Mouse (Mus musculus) limb, embryonic 15.5 days (tissue): ENCODE results near the gene Slc25a45. TPM values are rescaled to one million over a fixed set of nuclear protein-coding genes. Genes with fewer than 3 reads are reported as not detected.
"Not testable (repeated sequence)": the region's sequence is repeated elsewhere in the genome, so short reads cannot be mapped to it uniquely, and the experiment has no call there.

Source experiments
- ATAC-seq: fragments of 200-750 bp; cut with Nextera tagmentation; 2 replicates; pipeline ENCODE4 v1.8.0; 2017; ENCODE audit warnings: low read depth, moderate TSS enrichment; ENCODE audit not compliant: insufficient number of reproducible peaks, low FRiP score, low TSS enrichment
- H3K27ac ChIP-seq: fragments of 300-500 bp; sonication (generic); 2 replicates; pipeline ENCODE4 v1.5.1; 2015; ENCODE audit warnings: moderate library complexity, mild to moderate bottlenecking, inconsistent platforms
- H3K27me3 ChIP-seq: fragments of 300-500 bp; sonication (generic); 2 replicates; pipeline ENCODE4 v1.6.1; 2015; ENCODE audit warnings: inconsistent platforms
- H3K36me3 ChIP-seq: fragments of 300-500 bp; sonication (generic); 2 replicates; pipeline ENCODE4 v1.6.1; 2015; ENCODE audit warnings: inconsistent platforms
- H3K4me1 ChIP-seq: fragments of 300-500 bp; sonication (generic); 2 replicates; pipeline ENCODE4 v1.6.1; 2015; ENCODE audit warnings: inconsistent platforms
- H3K4me2 ChIP-seq: fragments of 300-500 bp; sonication (generic); 2 replicates; pipeline ENCODE4 v1.6.1; 2015; ENCODE audit warnings: mild to moderate bottlenecking, inconsistent platforms
- H3K4me3 ChIP-seq: fragments of 300-500 bp; sonication (generic); 2 replicates; pipeline ENCODE4 v1.5.1; 2015; ENCODE audit warnings: mild to moderate bottlenecking, inconsistent platforms
- H3K9ac ChIP-seq: fragments of 300-500 bp; sonication (generic); 2 replicates; pipeline ENCODE4 v1.6.1; 2015; ENCODE audit warnings: inconsistent platforms
- H3K9me3 ChIP-seq: fragments of 300-500 bp; sonication (generic); 2 replicates; pipeline ENCODE4 v1.6.1; 2016; ENCODE audit warnings: inconsistent platforms
- WGBS: fragments of 180-500 bp; shearing (Covaris S2); methylation state at CpG from one replicate; pipeline ENCODE4 v1.1.7; 2015; 5-methylcytosine and 5-hydroxymethylcytosine counted together
- polyA plus RNA-seq: library from polyadenylated mRNA; unstranded; fragments of >200 nt; fragmentation: Nextera tagmentation; extraction: Ambion mirVana; gene quantifications from 2 replicates; pipeline ENCODE4 v1.2.1, GENCODE M21; 2015

The Slc25a45 gene
- polyA plus RNA-seq, 1 experiment from 2014 or later, result 3.4 TPM

- Histone ChIP-seq H3K4me3 (no peak overlapping the region), H3K9me3 (no peaks in the 10 kb centered on the region), H3K27me3 (no peaks in the 10 kb centered on the region), H3K4me2 (peak overlapping the region; percentile 17; the same call in 1 of the 2 replicates), H3K27ac (peak overlapping the region; percentile 67), H3K36me3 (peaks cover 42% of the 10 kb centered on the region), H3K4me1 (peaks cover 46% of the 10 kb centered on the region), H3K9ac (no peak overlapping the region)
- 8% methylated on average over 7 of the region's 7 CpGs for WGBS
- peak; percentile 64; the same call in 1 of the 2 replicates for ATAC-seq
These were observed 6.3 kb upstream of the Slc25a45 start for GRCm38 (mm10) chr19:5871273-5871672.

DNA sequence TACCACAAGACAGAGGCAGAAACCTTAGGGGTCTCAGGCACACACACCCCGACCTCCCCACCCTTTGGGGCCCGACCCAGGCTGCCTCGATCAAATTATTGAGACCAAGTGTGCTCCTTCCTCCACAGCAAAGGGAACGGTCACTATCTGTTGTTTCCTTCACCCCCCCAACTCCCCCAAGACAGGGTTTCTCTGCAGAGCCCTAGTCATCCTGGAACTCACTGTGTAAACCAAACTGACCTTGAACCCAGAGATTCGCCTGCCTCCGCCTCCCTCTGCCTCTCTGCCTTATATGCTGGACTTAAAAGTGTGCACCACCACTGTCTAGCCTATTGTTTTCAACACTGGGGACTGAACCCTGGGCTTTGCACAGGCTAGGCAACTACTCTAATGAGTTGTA is 5.9 kb upstream of the Slc25a45 start:
- 54% methylated on average over 6 of the region's 6 CpGs for WGBS
- no peak overlapping the region for H3K4me3 ChIP-seq
- no peak for ATAC-seq

DNA sequence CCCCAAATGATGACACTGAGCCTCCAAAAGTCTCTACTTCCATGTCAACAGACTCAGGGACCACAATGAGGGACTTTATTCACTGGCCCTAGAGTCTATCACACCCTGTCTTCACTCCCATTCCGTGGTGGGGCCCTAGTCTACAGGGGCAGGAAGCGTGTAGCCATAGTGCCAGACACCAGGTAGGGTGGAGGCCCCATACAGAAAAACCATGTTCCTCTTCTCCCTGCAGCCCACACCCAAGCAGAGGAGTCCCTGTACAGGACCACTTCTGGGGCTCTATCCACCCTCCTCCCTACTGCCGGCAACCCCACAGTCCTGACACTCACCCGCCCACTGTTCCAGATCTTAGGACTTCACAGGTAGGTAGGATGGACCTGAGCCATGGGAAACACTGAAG is 5.1 kb upstream of the Slc25a45 start:
- no peaks in the 10 kb centered on the region for H3K27me3 ChIP-seq
- H3K4me1 ChIP-seq, result peaks cover 48% of the 10 kb centered on the region
- H3K27ac ChIP-seq, result no peak overlapping the region
- H3K9ac ChIP-seq, result no peak overlapping the region
- H3K36me3 ChIP-seq, result peaks cover 30% of the 10 kb centered on the region
- H3K4me3 ChIP-seq, result no peak overlapping the region
- H3K4me2 ChIP-seq, result no peak overlapping the region
- no peak for ATAC-seq
- no peaks in the 10 kb centered on the region for H3K9me3 ChIP-seq
- WGBS, result 88% methylated on average over 4 of the region's 4 CpGs

More for the DNA sequence above, 5.9 kb upstream of the Slc25a45 start:
- H3K9me3 ChIP-seq, result no peaks in the 10 kb centered on the region
- no peak overlapping the region for H3K9ac ChIP-seq
- peaks cover 46% of the 10 kb centered on the region for H3K4me1 ChIP-seq
- peak overlapping the region; percentile 67 for H3K27ac ChIP-seq
- H3K27me3 ChIP-seq, result no peaks in the 10 kb centered on the region
- H3K4me2 ChIP-seq, result peak overlapping the region; percentile 17; the same call in 1 of the 2 replicates
- peaks cover 38% of the 10 kb centered on the region for H3K36me3 ChIP-seq

DNA sequence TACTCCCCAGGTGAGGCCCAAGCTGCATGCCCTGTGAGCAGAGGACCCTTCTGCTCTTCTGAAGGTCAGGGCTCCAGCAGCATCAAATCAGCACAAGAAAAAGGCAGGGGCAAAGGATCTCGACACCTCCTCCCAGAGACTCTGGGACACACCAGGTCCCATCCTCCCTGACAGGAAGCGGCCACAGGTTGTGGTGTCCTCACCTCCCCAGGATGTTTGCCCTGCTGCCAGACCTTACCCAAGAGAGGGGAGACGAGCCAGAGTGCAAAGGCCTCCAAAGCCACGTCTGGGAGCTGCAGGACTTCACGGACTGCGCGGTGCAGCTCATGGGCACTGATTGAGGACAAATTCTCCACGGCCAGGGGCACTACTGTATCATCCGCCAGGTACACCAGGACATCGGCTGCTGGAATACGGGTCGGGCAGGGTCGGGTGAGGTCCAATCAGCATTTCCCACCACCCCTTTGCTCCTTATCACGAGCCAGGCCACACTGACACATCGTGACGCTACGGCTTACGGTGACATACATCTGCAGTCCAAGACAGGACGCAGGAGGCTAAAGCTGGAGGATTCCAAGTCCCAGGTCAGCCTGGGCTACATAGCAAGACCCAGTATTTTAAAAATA is 4.6 kb upstream of the Slc25a45 start:
- H3K27me3 ChIP-seq, result no peaks in the 10 kb centered on the region
- H3K9ac ChIP-seq, result no peak overlapping the region
- H3K9me3 ChIP-seq, result no peaks in the 10 kb centered on the region
- no peak overlapping the region for H3K4me2 ChIP-seq
- no peak overlapping the region for H3K4me3 ChIP-seq
- H3K36me3 ChIP-seq, result peaks cover 24% of the 10 kb centered on the region
- no peak for ATAC-seq
- 86% methylated on average over 19 of the region's 19 CpGs for WGBS
- H3K4me1 ChIP-seq, result peaks cover 53% of the 10 kb centered on the region
- no peak overlapping the region for H3K27ac ChIP-seq

DNA sequence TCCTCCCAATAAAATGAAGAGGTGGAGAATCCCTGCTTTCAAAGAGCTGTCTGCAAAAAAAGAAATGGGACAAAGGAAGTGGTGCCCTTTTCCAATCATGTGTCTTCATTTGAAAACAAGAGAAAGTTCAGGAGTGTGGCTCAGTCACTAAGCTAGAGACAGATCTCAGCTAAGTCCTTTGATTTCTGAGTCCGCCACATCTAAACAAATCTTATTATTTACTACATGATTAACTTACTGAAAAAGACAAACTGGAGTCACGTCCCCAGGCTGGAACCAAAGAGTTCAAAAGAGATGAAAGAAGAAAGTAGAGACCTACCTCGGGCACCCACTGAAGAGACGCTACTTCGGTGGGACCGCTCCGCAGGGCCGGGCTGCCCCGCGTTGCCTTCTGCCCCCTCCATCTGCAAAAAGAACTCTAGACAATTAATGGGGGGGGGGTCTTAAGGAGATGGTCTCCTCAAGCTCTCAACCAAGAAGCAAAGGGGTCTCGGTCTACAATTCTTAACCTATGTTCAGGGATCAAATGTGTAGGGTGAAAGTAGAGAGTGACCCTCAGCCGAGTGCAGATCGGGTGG is 3.1 kb upstream of the Slc25a45 start:
- H3K27me3 ChIP-seq, result no peaks in the 10 kb centered on the region
- H3K9me3 ChIP-seq, result no peaks in the 10 kb centered on the region
- peak overlapping the region; percentile 70 for H3K4me2 ChIP-seq
- H3K4me1 ChIP-seq, result peaks cover 58% of the 10 kb centered on the region
- no peak for ATAC-seq
- H3K27ac ChIP-seq, result 0 out of 2 replicates have a peak overlapping the region, but pooled peaks have one; percentile 73
- peak overlapping the region; percentile 76 for H3K9ac ChIP-seq
- WGBS, result 8% methylated on average over 13 of the region's 13 CpGs
- peaks cover 11% of the 10 kb centered on the region for H3K36me3 ChIP-seq
- peak overlapping the region; percentile 72 for H3K4me3 ChIP-seq

DNA sequence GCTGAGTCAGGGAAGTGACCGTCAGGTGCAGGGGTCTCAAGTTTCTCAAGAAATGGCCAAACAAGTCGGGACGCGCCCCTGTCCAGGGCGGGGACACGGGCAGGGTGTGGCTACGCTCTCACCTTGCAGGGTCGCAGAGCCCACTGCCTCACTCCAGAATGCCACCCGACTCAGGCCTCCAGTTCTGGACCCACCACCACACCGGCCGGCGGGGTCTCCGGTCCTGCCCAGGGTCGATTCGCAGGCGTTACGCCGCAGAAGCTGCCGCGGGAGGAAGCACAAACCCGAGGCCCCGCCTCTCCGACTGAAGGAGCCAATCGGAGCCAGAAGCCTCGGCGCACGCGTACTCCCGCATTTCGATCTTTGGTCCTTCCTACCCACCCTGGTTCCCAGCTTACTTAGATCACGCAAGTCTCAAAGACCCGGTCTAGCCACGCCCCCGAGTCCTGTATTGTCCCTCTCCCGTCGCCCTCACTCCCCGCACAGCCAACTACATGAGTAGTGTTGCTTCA is 2.6 kb upstream of the Slc25a45 start, which contains the start of gene Frmd8:
Frmd8 (minus strand) TSS at position 306 of the 512 bp plus-strand sequence.
- Histone ChIP-seq H3K36me3 (peaks cover 6% of the 10 kb centered on the region), H3K27me3 (no peaks in the 10 kb centered on the region), H3K4me1 (peaks cover 58% of the 10 kb centered on the region), H3K9ac (peak within 1 kb of the TSS; percentile 76), H3K9me3 (no peaks in the 10 kb centered on the region), H3K27ac (peak within 1 kb of the TSS; percentile 73), H3K4me2 (peak within 1 kb of the TSS; percentile 70), H3K4me3 (peak within 1 kb of the TSS; percentile 72)
- ATAC-seq, result peak; percentile 74
- under 1% methylated on average over 37 of the region's 37 CpGs for WGBS

GRCm38 (mm10) chr19:5878362-5878722 is 734 bp downstream of the Slc25a45 start:
- ATAC-seq, result no peak
- Histone ChIP-seq H3K27me3 (no peaks in the 10 kb centered on the region), H3K27ac (peak overlapping the region; percentile 35; the same call in 1 of the 2 replicates), H3K9ac (no peak overlapping the region), H3K9me3 (no peaks in the 10 kb centered on the region), H3K4me1 (peaks cover 34% of the 10 kb centered on the region), H3K36me3 (no peaks in the 10 kb centered on the region), H3K4me3 (peak overlapping the region; percentile 13; the same call in 1 of the 2 replicates), H3K4me2 (0 out of 2 replicates have a peak overlapping the region, but pooled peaks have one; percentile 22)
- WGBS, result 67% methylated on average over 7 of the region's 7 CpGs

DNA sequence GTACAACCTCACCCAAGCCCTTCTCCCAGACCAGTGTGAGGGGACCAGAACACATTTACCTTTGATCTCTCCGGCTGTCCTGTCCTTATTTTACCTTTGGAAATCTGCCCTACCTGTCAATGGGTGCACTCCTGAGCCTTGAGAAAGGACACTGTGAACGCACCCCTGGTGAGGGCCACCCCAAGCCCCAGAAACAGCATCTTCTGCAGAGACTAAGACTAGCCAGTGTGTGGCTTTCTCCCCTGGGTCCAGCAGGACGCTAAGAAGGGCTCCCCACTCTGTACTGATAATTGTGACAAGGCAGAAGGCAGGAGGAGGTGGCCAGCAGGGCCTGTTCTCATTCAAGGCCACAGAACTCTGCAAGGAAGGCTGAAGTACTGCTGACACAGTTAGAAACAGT is 1.3 kb downstream of the Slc25a45 start:
- no peaks in the 10 kb centered on the region for H3K9me3 ChIP-seq
- no peak overlapping the region for H3K27ac ChIP-seq
- no peak overlapping the region for H3K4me2 ChIP-seq
- H3K4me3 ChIP-seq, result no peak overlapping the region
- WGBS, result 83% methylated on average over 3 of the region's 3 CpGs
- H3K27me3 ChIP-seq, result no peaks in the 10 kb centered on the region
- ATAC-seq, result no peak
- peaks cover 28% of the 10 kb centered on the region for H3K4me1 ChIP-seq
- no peaks in the 10 kb centered on the region for H3K36me3 ChIP-seq
- H3K9ac ChIP-seq, result no peak overlapping the region

DNA sequence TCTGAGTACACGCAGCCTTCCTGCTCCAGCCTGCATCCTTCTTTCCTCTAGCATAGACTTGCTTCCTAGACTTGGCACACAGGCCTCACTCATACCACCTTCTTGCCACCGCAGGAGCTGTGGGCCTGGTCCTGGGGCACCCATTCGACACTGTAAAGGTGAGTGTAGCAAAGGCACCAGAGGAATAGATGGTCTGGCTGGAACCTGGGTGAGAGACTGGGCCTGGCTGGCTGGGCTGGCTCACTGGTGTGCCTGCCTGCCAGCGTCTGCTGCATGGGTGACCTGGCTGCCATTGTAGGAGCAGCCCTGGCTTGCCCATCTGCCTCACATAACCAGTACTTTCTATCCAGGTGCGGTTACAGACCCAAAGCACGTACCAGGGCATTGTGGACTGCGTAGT is 2.1 kb downstream of the Slc25a45 start:
- H3K4me1 ChIP-seq, result peaks cover 21% of the 10 kb centered on the region
- no peak for ATAC-seq
- H3K36me3 ChIP-seq, result no peaks in the 10 kb centered on the region
- WGBS, result 95% methylated on average over 7 of the region's 7 CpGs
- no peaks in the 10 kb centered on the region for H3K27me3 ChIP-seq
- no peak overlapping the region for H3K9ac ChIP-seq
- H3K27ac ChIP-seq, result no peak overlapping the region
- H3K9me3 ChIP-seq, result no peaks in the 10 kb centered on the region
- H3K4me3 ChIP-seq, result no peak overlapping the region
- H3K4me2 ChIP-seq, result no peak overlapping the region

DNA sequence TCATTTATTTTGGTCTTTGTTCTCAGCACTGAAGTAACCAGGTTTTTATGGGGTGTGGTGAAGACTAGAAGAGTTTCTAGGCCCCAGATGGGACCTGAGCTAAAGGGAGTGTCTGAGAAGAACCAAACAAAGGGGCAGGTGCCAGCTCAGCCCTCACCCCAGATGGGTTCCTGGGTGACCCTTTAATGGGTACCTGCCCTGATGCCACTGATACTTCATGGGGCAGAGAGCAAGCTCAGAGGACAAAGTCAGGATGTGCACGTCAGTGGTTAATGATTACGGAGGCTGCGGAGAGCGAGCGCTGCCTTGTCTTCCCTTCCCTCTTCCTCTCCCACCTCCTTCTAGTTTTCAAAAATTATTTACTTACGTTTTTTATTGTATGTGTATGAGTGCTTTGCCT is 3.5 kb downstream of the Slc25a45 start:
- Histone ChIP-seq H3K36me3 (no peaks in the 10 kb centered on the region), H3K27ac (no peak overlapping the region), H3K4me2 (no peak overlapping the region), H3K4me3 (no peak overlapping the region), H3K4me1 (peaks cover 15% of the 10 kb centered on the region), H3K9ac (no peak overlapping the region), H3K27me3 (no peaks in the 10 kb centered on the region), H3K9me3 (no peaks in the 10 kb centered on the region)
- ATAC-seq, result no peak
- 97% methylated on average over 6 of the region's 6 CpGs for WGBS

DNA sequence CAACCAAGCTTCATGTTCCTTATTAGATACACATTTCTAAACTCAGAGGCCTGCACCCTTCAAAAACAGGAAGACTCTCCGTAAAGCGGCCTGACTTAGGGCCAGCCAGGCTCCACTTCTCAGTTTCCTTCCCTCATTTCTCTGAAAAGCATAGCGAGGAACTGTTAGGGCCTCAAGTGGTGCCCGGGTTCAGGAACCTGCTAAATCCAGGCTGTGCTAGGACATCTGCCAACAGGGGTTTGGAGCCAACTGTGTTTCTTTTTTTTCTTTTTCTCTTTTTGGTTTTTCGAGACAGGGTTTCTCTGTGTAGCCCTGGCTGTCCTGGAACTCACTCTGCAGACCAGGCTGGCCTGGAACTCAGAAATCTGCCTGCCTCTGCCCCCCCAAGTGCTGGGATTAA is 4.5 kb downstream of the Slc25a45 start:
- WGBS, result 67% methylated on average over 5 of the region's 5 CpGs

DNA sequence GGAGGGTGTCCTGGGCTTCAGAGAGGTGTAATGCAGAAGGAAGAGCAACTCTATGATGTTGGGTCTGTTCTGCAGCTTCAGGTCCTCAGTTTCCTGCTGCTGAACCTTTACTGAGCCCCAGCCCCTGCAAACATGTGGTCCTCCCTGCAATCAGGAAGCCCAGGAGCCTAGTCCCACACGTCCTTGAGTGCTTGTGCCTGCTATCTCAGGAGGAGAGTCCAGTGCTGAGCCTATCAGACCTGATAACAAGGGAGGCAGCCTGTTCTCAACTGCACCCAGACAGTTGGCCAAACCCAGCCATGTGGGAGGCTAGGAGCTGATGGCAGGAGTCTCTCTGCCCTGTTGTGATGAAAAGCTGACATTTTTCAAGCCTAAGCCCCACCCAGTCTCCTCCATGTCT is 6.3 kb downstream of the Slc25a45 start:
- Histone ChIP-seq H3K4me2 (no peak overlapping the region), H3K9me3 (no peaks in the 10 kb centered on the region), H3K9ac (no peak overlapping the region), H3K36me3 (no peaks in the 10 kb centered on the region), H3K27me3 (no peaks in the 10 kb centered on the region), H3K4me1 (0 out of 2 replicates have a peak, but pooled peaks cover 3% of the 10 kb centered on the region), H3K4me3 (no peak overlapping the region), H3K27ac (no peak overlapping the region)
- WGBS, result 29% methylated on average over 1 of the region's 1 CpGs
- ATAC-seq, result no peak

More for the DNA sequence above, 4.5 kb downstream of the Slc25a45 start:
- not testable (repeated sequence) for H3K9ac ChIP-seq, H3K36me3 ChIP-seq, ATAC-seq, H3K4me3 ChIP-seq, H3K9me3 ChIP-seq, H3K27me3 ChIP-seq, H3K4me2 ChIP-seq, H3K27ac ChIP-seq
- peaks cover 15% of the 10 kb centered on the region for H3K4me1 ChIP-seq
